Mouse (Mus musculus) hindbrain, postnatal 0 days (tissue): ENCODE results near the gene Prickle1. TPM values are rescaled to one million over a fixed set of nuclear protein-coding genes. Genes with fewer than 3 reads are reported as not detected.

ENCODE experiments used
- ATAC-seq: fragments of 200-750 bp; cut with Nextera tagmentation; 2 replicates; pipeline ENCODE4 v1.8.0; 2017; ENCODE audit warnings: mild to moderate bottlenecking, moderate TSS enrichment, moderate library complexity
- DNase-seq: peaks from one replicate; pipeline ENCODE4 v3.0.0-alpha.2; 2015; ENCODE audit warnings: low spot score
- H3K27ac ChIP-seq: fragments of 300-500 bp; sonication (generic); 2 replicates; pipeline ENCODE4 v1.5.1; 2014; ENCODE audit warnings: mild to moderate bottlenecking
- H3K27me3 ChIP-seq: fragments of 300-500 bp; sonication (generic); 2 replicates; pipeline ENCODE4 v1.6.1; 2014; ENCODE audit warnings: low read length, mixed read lengths; ENCODE audit not compliant: insufficient read depth
- H3K36me3 ChIP-seq: fragments of 300-500 bp; sonication (generic); 2 replicates; pipeline ENCODE4 v1.6.1; 2014; ENCODE audit warnings: low read length, mixed read lengths; ENCODE audit not compliant: insufficient read depth
- H3K4me1 ChIP-seq: fragments of 300-500 bp; sonication (generic); 2 replicates; pipeline ENCODE4 v1.6.1; 2014; ENCODE audit warnings: antibody characterized with exemption, low read length, mixed read lengths; ENCODE audit not compliant: insufficient read depth
- H3K4me2 ChIP-seq: fragments of 300-500 bp; sonication (generic); 2 replicates; pipeline ENCODE4 v1.6.1; 2014; ENCODE audit warnings: low read depth, mild to moderate bottlenecking, low read length, moderate library complexity, mixed read lengths
- H3K4me3 ChIP-seq: fragments of 300-500 bp; sonication (generic); 2 replicates; pipeline ENCODE4 v1.5.1; 2014; ENCODE audit warnings: low read length
- H3K9ac ChIP-seq: fragments of 300-500 bp; sonication (generic); replicated peaks from 2 replicates; pipeline ENCODE4 v1.6.1; 2014; ENCODE audit warnings: mild to moderate bottlenecking, low read length, moderate library complexity, mixed read lengths
- H3K9me3 ChIP-seq: fragments of 300-500 bp; sonication (generic); 2 replicates; pipeline ENCODE4 v1.6.1; 2016; ENCODE audit warnings: low read length, mixed read lengths
- CTCF ChIP-seq: IDR thresholded peaks from 2 replicates; pipeline ENCODE4 v1.5.1; 2016; ENCODE audit warnings: antibody characterized with exemption, control low read depth, low read depth
- WGBS: fragments of 180-500 bp; shearing (Covaris S2); extraction: QIAGEN DNeasy Blood & Tissue Kit; methylation state at CpG from one replicate; pipeline ENCODE4 v1.1.7; 2014; 5-methylcytosine and 5-hydroxymethylcytosine counted together
- polyA plus RNA-seq: library from polyadenylated mRNA; unstranded; fragments of >200 nt; fragmentation: Nextera tagmentation; extraction: Ambion mirVana; gene quantifications from 2 replicates; pipeline ENCODE4 v1.2.1, GENCODE M21; 2015
- total RNA-seq: library from RNA; depleted of rRNA; stranded (reverse); fragments of >200 nt; gene quantifications from 2 replicates; pipeline ENCODE4 v1.2.3, GENCODE M21; 2014

Prickle1 gene
- total and polyA plus RNA-seq, 2 experiments from 2014 or later: 14.5 to 16.2 TPM

DNA sequence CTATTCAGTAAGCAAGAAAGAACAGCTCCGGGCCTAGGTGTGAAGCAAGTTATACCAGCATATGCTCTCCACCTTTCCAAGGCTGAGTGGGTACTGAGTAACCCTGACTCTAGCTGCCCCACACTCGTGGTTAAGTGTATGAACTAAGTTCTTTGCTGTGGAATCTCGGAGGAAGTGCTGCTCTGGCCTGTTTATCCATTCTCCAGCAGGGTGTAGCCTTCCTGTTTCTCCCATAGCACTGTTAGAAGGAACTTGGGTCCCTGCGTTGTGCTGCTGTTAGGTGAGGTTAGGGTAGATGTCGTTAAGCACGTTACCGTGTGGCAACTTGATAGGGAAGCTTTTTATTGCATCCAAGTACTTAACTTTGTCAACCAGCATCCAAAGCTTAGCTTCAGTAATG, 101.0 kb downstream of the Prickle1 start:
- ATAC-seq: no peak
- WGBS: 90% methylated on average over 7 of the region's 7 CpGs
- no peak for DNase-seq
- Histone ChIP-seq H3K4me1 (no peaks in the 10 kb centered on the region), H3K4me2 (no peak overlapping the region), H3K27ac (no peak overlapping the region), H3K36me3 (peaks cover 9% of the 10 kb centered on the region; the same call in 1 of the 2 replicates), H3K27me3 (no peaks in the 10 kb centered on the region), H3K9ac (no peak overlapping the region), H3K9me3 (no peaks in the 10 kb centered on the region), H3K4me3 (no peak overlapping the region)
- TF ChIP-seq CTCF: no peak

DNA sequence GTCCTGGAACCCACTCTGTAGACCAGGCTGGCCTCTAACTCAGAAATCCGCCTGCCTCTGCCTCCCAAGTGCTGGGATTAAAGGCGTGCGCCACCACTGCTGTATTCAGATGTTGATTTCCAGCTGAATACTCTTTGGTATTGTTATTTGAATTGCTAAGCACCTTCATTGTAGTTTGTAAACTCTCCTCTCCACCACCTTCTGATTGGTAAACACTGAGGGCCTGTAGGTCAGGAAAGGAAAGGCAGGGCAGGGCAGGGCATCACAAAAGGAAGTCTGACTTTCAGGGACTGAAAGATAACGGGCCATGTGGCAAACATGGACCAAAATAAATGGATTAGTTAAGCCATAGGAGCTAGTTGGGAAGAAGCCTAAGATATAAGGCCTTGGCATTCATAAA, 106.1 kb downstream of the Prickle1 start:
- TF ChIP-seq CTCF: no peak
- 88% methylated on average over 4 of the region's 4 CpGs for WGBS
- Histone ChIP-seq H3K9me3 (no peaks in the 10 kb centered on the region), H3K36me3 (no peaks in the 10 kb centered on the region), H3K4me2 (no peak overlapping the region), H3K27me3 (no peaks in the 10 kb centered on the region), H3K4me1 (no peaks in the 10 kb centered on the region), H3K4me3 (no peak overlapping the region), H3K9ac (no peak overlapping the region), H3K27ac (no peak overlapping the region)
- DNase-seq (no peak), ATAC-seq (no peak)

DNA sequence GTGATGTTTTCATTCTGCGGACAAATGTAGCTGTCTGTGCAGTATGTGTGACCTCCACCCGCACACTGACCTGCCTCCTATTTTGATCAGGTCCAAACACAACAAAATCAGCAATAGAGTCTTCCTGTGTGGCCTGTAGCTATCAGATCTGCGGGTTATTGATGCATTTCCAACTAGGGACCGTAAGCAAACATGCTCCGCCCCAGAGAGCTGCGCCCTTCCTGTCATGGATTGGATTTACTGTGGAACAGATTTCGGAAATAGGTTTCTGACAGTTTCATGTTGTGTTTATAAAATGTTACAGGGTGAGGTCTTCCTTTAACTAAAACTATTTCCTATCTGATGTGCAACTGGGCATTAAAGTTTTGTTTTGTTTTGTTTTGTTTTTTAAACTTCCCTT, 109.6 kb downstream of the Prickle1 start:
- H3K9me3 ChIP-seq: no peaks in the 10 kb centered on the region
- no peak for ATAC-seq
- 87% methylated on average over 7 of the region's 7 CpGs for WGBS
- no peak for TF ChIP-seq CTCF
- H3K9ac ChIP-seq: no peak overlapping the region
- DNase-seq: no peak
- no peaks in the 10 kb centered on the region for H3K4me1 ChIP-seq
- H3K4me2 ChIP-seq: no peak overlapping the region
- no peaks in the 10 kb centered on the region for H3K36me3 ChIP-seq
- H3K27me3 ChIP-seq: no peaks in the 10 kb centered on the region
- no peak overlapping the region for H3K27ac ChIP-seq
- H3K4me3 ChIP-seq: no peak overlapping the region

- no peaks in the 10 kb centered on the region for H3K27me3 ChIP-seq
- H3K9ac ChIP-seq: no peak overlapping the region
- TF ChIP-seq CTCF: no peak
- no peaks in the 10 kb centered on the region for H3K9me3 ChIP-seq
- no peak overlapping the region for H3K27ac ChIP-seq
- H3K4me2 ChIP-seq: no peak overlapping the region
- no peaks in the 10 kb centered on the region for H3K36me3 ChIP-seq
- no peak overlapping the region for H3K4me3 ChIP-seq
- H3K4me1 ChIP-seq: no peaks in the 10 kb centered on the region
- ATAC-seq (no peak), DNase-seq (no peak)
- 80% methylated on average over 3 of the region's 3 CpGs for WGBS
Measured at GRCm38 (mm10) chr15:93485252-93485651, 110.4 kb downstream of the Prickle1 start.

GRCm38 (mm10) chr15:93484261-93484710, 111.4 kb downstream of the Prickle1 start:
- Histone ChIP-seq H3K4me1 (no peaks in the 10 kb centered on the region), H3K4me3 (no peak overlapping the region), H3K9me3 (no peaks in the 10 kb centered on the region), H3K27me3 (no peaks in the 10 kb centered on the region), H3K9ac (no peak overlapping the region), H3K4me2 (no peak overlapping the region), H3K27ac (no peak overlapping the region), H3K36me3 (no peaks in the 10 kb centered on the region)
- TF ChIP-seq CTCF: peak; percentile 50
- DNase-seq (no peak), ATAC-seq (no peak)
- WGBS: 83% methylated on average over 7 of the region's 7 CpGs

DNA sequence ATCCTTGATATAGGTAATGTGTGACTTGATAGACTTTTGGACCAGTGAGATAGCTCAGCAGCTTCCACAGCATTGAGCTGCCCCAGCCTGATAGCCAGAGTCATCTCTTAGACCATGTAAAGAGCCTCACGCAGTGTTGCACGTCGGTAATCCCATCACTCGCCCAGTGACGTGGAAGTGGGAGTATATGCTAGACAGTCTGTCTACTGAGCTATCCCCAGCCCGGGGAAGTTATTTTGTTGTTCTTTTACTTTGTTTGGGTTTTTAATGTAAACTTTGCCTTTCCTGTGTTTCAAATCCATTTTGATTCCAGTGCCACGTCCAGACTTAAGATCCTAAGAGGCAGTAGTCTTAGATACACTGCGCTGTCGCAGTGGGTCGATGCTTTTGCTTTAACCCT, 114.6 kb downstream of the Prickle1 start:
- Histone ChIP-seq H3K4me1 (no peaks in the 10 kb centered on the region), H3K9me3 (no peaks in the 10 kb centered on the region), H3K4me2 (no peak overlapping the region), H3K27me3 (no peaks in the 10 kb centered on the region), H3K36me3 (no peaks in the 10 kb centered on the region), H3K27ac (no peak overlapping the region), H3K9ac (no peak overlapping the region), H3K4me3 (no peak overlapping the region)
- TF ChIP-seq CTCF: no peak
- DNase-seq (no peak), ATAC-seq (no peak)
- 83% methylated on average over 10 of the region's 10 CpGs for WGBS

DNA sequence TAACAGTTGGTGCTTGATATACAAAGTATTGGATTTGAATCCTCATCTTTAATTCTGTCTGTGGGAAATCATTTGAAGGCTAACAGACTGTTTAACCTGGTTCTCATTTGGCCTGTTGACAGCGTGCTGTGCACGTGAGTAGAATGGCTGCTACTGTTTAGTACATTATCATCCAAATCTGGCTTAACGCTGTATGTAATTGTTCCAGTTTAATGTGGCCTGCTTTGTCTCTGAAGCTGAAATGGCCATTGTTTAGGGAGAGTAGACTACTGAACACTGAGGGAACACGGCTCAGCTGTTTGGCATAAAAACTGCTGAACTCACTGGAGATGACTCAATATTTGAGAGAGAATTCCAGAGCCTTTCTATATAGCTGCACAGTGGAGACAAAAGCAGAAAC, 116.2 kb downstream of the Prickle1 start:
- H3K27me3 ChIP-seq: no peaks in the 10 kb centered on the region
- H3K4me1 ChIP-seq: no peaks in the 10 kb centered on the region
- ATAC-seq: no peak
- no peak overlapping the region for H3K4me2 ChIP-seq
- WGBS: 34% methylated on average over 4 of the region's 4 CpGs
- H3K4me3 ChIP-seq: no peak overlapping the region
- no peak for TF ChIP-seq CTCF
- no peaks in the 10 kb centered on the region for H3K9me3 ChIP-seq
- H3K36me3 ChIP-seq: no peaks in the 10 kb centered on the region
- DNase-seq: no peak
- H3K9ac ChIP-seq: no peak overlapping the region
- no peak overlapping the region for H3K27ac ChIP-seq
